Mouse (Mus musculus) frontal cortex, adult (tissue): ENCODE measurements around the gene Chmp3.

Experiments
- ATAC-seq: cut with Nextera tagmentation; 2 replicates; pipeline ENCODE4 v1.9.2; 2017; ENCODE audit warnings: mild to moderate bottlenecking, moderate library complexity, mixed read lengths; ENCODE audit not compliant: low TSS enrichment

Chmp3 gene

GRCm38 (mm10) chr6:71543686-71544499 lies at the start of gene Chmp3:
Gene Chmp3, plus strand, starts transcription at chr6:71543797.
- ATAC-seq: peak; percentile 97

DNA sequence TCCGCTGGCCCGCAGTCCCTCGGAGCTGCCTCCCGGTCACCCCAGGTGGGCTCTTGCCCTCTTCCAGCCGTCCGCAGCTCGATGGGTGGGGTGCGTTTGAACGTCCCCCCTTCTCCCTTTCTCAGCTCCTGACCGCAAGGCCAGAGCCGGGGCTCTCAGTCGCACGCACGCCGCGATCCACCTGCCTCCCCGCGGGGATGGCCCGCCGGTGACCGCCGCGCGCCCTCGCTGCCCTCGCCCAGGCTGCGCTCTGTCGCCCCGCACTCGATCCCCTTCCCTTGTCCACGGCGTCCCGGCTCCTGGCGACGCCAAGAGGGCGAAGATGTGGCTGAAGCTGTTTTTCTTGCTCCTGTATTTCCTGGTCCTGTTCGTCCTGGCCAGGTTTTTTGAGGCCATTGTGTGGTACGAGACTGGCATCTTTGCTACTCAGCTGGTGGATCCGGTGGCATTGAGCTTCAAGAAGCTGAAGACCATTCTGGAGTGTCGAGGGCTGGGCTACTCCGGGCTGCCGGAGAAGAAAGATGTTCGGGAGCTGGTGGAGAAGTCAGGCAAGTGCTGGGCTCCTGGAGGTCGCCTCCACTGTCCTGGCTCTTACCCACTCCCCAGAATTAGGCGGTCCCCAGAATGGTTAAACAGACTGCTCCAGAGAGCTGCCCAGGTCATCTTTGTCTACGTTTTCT lies 49.1 kb upstream of the Chmp3 start:
- ATAC-seq: peak; percentile 49

DNA sequence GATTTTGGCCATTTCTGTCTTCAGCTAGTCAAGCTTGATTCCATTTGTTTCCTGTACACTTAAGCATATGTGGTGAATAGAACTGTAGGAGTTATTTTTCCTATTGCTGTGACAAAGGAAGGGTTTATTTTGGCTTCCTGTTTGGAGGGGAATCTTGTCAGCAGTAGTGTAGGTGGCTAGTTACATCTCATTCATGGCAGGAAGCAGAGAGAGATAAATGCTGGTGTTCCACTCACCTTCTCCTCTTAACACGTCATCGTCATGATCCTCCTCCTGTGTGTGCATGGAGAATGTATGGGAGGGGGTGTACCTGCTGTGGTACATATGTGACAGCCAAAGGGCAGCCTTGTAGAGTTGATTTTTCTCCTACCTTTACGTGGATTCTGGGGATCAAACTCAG lies 43.0 kb upstream of the Chmp3 start:
- peak; percentile 70 for ATAC-seq

DNA sequence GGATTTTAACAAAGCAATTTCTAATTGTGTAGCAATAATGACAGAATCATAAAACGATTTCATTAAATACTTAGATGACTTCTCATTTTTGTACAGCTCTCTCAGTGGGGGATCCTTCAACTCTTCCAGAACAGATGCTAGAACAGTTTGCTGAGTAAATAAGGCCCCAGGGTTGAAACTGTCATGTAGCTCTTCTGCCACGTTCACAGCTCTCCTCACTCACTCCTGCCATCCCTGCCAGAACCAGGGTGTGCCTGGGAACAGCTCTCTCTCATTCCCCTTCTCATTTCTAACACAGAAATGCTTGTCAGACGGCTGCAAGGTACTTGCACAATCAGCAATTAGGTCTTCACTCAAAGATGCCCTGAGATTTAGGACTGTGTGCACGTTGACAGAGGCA lies 40.6 kb upstream of the Chmp3 start:
- ATAC-seq: 0 out of 2 replicates have a peak, but pooled peaks have one; percentile 30

- no peak for ATAC-seq
These were observed 39.9 kb upstream of the Chmp3 start for GRCm38 (mm10) chr6:71503670-71504069.

DNA sequence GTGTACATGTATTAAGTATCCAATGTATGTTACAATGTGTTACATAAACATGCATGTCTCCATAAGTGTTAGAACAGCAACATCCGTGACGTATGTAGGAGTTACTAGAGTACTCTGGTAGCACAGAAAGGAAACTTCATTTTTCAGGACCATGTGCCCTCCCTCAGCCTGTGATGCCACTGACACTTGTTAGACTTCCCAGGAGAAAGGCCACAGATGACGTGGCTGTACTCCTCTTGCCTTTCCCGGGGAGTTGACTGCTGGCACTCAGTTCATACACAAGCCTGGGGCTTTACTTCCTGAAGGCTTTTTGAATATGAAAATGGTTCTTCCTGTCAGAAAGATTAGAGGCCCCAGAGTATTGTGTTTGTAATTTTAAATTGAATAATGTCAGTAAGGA lies 39.5 kb upstream of the Chmp3 start:
- ATAC-seq: no peak

- ATAC-seq: no peak
These were observed 37.9 kb upstream of the Chmp3 start for GRCm38 (mm10) chr6:71505671-71506070.

DNA sequence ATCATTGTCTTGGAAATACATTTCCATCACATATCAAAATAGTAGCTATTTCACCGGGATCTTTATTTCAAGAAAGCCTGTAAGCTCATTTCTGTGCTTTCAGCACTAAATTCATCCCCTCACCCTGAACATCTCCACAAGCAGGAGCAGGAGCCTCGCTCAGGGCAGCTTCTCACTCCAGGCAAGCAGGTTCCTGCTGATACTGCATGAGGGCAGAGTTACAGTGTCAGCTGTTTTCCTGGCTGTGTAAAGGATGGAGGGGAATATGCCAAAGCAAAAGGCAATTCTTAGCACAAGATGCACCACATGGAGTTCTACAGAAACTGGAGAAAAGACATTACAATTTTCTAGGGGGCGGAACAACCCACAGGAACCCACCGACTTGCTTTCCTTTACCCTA lies 24.1 kb upstream of the Chmp3 start:
- ATAC-seq: peak; percentile 63

DNA sequence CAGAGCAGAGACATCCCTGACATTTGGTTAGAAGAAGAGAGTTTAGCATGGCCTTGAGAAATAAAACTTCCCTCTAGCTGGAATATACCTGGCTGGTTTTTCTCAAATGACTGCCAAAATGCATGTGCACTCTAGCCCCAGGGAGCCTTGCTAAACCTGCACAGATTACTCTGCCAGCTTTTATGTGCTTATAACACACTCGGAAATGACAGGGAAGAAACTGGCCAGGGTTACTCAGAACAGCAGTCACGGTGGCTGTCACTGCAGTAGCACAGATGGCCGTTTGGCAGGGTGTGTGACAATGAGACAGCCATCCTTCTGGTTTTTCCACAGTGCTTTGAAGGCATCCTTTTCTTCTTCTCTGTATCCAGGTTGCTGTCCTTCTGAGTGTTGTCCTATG lies 18.0 kb upstream of the Chmp3 start:
- peak; percentile 90 for ATAC-seq

GRCm38 (mm10) chr6:71527056-71527455 lies 16.5 kb upstream of the Chmp3 start:
- ATAC-seq: no peak

DNA sequence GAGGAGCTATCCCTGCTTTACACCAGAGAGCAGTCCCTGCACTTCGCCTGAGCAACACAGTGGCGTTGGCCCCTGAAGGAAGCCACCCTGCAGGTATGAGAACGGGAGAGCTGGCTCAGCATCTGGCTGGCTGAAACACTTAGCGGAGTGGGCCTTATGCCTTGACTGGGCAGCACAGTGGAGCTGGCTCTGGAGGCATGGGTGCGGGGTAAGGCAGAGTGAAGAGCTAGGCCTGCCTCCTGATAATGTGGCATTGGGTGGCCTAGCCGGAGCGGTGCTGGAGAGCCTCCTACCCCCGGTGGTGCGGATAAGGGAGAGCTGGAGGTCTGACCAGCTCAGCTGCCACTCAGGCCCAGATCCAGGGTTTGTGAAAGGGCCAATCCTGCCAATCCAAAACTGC lies 15.8 kb upstream of the Chmp3 start:
- ATAC-seq: no peak

DNA sequence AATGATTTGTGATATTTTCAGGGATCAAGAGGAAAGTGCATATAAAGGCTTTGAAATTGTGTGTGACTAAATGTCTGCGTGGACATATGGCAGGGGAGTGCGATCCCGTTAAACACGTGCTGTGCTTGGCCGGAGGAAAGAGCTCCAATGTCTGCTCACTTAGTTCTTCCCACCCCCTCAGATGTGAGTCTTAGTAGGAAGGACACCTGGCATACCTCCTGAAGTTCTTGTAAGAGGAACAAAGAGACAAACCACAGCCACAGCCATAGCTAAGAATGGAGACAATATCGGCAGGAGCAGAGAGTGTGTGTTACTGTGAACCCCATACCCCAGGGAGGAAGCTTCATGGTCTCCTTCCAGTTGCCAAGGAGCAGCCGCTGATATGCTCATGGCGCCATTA lies 13.4 kb upstream of the Chmp3 start:
- ATAC-seq: no peak

- ATAC-seq: no peak
These were observed 6.3 kb upstream of the Chmp3 start for GRCm38 (mm10) chr6:71537286-71537685.

GRCm38 (mm10) chr6:71555507-71555951 lies 11.9 kb downstream of the Chmp3 start:
- no peak for ATAC-seq

DNA sequence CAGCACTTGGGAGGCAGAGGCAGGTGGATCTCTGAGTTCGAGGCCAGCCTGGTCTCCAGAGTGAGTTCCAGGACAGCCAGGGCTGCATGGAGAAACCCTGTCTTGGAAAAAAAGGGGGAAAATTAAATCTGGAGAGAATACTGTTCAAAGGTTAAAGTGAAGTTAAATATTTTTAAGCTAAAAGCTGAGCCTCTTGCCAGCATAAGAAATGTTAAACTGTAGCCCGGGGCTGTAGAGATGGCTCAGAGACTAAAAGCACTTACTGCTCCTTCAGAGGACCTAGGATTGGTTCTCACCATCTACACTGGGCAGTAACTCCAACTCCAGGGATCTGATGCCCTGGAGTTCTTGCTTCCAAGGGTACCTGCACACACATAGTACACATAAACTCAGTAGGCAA lies 13.2 kb downstream of the Chmp3 start:
- ATAC-seq: no peak

DNA sequence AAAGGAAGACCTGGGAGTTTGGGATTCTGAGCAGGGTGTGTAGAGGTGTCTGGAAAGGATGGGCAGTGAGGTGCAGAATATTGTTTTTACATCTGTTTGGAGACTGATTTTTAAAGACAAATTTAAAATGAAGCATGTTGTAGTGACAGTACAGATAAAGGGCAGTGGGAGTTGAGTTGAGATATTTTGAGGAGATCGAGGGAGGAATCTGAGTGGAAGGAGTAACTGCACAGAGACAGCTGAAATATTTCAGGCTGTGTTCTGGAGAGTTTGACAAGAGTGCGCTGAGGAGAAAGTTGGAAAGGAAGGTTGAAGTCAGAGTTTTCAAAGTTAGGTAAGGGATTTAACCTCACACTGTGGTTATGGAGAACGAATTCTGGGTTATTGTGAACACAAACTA lies 25.0 kb downstream of the Chmp3 start:
- ATAC-seq: peak; percentile 92

GRCm38 (mm10) chr6:71569025-71569424 lies 25.4 kb downstream of the Chmp3 start:
- ATAC-seq: no peak

DNA sequence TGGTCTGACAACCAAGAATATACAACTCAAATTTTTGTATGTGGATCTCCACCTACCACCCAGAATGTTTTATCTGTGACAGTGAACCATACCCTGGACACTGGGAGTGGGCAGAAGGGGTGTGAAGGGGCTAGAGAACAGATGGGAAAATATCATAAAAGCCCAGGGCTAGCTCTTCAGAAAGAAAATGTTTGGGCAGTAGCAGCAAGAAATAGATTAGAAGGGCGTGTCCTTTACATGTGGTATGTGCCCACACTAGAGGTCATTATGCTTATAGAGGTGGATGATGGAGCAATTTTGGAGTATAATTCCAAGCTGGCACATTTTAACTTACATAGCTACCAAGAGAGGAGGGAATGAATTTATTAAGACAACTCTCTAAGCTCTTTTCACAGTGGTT lies 31.8 kb downstream of the Chmp3 start:
- no peak for ATAC-seq

DNA sequence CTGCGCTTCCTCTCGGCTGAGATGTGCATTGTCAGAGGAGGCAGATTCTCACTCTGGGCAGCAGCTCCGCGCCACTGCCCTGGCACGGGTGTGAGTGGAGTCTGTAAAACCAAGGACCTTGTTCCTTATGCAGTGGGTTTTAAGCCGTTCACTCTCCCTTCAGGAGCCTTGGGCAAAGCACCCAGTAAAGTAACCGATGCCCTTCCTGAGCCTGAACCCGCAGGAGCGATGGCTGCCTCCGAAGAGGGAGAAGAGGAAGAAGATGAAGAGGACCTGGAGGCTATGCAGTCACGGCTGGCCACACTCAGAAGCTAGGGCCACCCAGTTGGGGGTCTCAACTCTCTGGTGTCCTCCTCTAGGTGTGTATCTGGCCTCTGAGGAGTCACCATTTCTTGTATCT lies 35.9 kb downstream of the Chmp3 start:
- no peak for ATAC-seq

- 0 out of 2 replicates have a peak, but pooled peaks have one; percentile 25 for ATAC-seq
These were observed 39.6 kb downstream of the Chmp3 start for GRCm38 (mm10) chr6:71583198-71583597.

DNA sequence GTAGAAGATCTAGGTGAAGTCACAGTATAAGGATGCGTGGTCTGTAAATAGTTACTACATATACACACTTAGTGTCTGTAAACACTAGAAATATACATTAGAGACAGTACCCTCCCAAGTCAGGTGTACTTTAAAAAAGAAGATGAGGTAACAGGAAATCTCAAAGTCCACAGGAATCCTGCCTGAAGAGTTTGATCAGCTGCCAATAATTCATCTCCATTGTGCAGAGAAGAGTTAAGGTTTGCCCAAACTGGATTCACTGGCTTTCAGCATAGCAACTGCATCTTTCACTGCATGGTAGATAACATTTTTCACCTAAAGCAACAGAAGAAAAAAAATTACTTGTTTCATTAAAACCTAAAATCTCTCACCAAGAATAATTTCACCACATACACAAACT lies 45.8 kb downstream of the Chmp3 start:
- no peak for ATAC-seq

- no peak for ATAC-seq
These were observed 46.6 kb downstream of the Chmp3 start for GRCm38 (mm10) chr6:71590154-71590553.

GRCm38 (mm10) chr6:71607756-71608155 lies 64.2 kb downstream of the Chmp3 start:
- 0 out of 2 replicates have a peak, but pooled peaks have one; percentile 45 for ATAC-seq
